In the genomic region with DNA sequence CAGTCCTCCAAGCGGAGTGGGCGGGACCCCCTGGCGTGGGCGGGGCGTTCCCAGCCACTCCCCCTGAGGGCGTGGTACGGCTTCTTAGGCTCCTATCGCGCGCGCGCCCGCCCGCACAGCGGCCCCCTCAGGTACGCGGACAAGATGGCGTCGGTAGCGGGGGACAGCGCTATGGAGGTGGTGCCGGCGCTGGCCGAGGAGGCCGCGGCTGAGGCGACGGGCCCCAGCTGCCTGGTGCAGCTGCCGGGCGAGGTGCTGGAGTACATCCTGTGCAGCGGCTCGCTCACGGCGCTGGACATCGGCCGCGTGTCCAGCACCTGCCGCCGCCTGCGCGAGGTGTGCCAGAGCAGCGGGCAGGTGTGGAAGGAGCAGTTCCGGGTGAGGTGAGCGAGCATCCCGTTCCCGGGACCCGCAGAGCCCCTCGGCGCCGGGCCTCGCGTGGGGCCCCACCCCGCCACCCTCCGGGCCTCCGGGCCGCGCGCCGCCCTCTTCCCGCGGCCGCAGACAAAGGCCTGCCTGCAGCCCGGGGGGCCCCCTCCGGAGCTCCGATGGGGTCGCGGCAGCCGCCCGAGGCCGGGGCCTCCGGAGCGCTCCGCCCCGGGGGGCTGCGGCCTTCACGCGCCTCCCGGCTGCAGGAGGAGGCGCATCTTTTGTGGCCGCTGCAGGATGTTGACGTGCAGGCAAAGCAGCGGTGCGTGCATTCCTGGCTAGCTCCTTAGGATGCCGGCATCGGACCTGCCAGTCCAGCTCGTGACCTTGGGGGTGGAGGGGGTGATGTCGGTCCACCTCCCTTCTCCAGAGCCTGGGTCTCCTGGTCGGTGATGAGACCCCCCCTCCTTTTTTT, we compare ENCODE assay signal across 8 mouse cellular contexts. TPM values are rescaled to one million over a fixed set of nuclear protein-coding genes. Genes with fewer than 3 reads are reported as not detected.
DNase-seq lines count a peak whose midpoint lies in the region; ATAC-seq and TF ChIP-seq lines count a peak whose summit lies in the region.

A gene (plus strand): TSS at position 74 of the 844 bp plus-strand sequence.

- peaks cover 20% of the 10 kb centered on the region for H3K36me3 ChIP-seq in embryonic facial prominence, embryonic 15.5 days
- peaks cover 27% of the 10 kb centered on the region for H3K36me3 ChIP-seq in kidney, embryonic 14.5 days (ENCODE audit: control insufficient read depth, insufficient read depth, low read length)
- H3K36me3 ChIP-seq in limb, embryonic 15.5 days: peaks cover 22% of the 10 kb centered on the region

- H3K27me3 ChIP-seq in embryonic facial prominence, embryonic 15.5 days: no peaks in the 10 kb centered on the region
- no peaks in the 10 kb centered on the region for H3K27me3 ChIP-seq in kidney, embryonic 14.5 days (ENCODE audit: control insufficient read depth, insufficient read depth, low read length)
- no peaks in the 10 kb centered on the region for H3K27me3 ChIP-seq in limb, embryonic 15.5 days

- H3K9ac ChIP-seq in embryonic facial prominence, embryonic 15.5 days: peak within 1 kb of the TSS; percentile 95
- H3K9ac ChIP-seq in kidney, embryonic 14.5 days (ENCODE audit: low read depth, low read length): peak within 1 kb of the TSS; percentile 94
- H3K9ac ChIP-seq in limb, embryonic 15.5 days: peak within 1 kb of the TSS; percentile 81

- H3K4me3 ChIP-seq in bone marrow, adult 2 months (replicated peaks; ENCODE audit: control insufficient read depth, low read depth, low read length): peak within 1 kb of the TSS; percentile 73
- peak within 1 kb of the TSS; percentile 99 for H3K4me3 ChIP-seq in embryonic facial prominence, embryonic 15.5 days (replicated peaks)
- peak within 1 kb of the TSS; percentile 98 for H3K4me3 ChIP-seq in kidney, embryonic 14.5 days (ENCODE audit: low read length)
- H3K4me3 ChIP-seq in limb, embryonic 15.5 days: peak within 1 kb of the TSS; percentile 100

- no peaks in the 10 kb centered on the region for H3K9me3 ChIP-seq in embryonic facial prominence, embryonic 15.5 days (replicated peaks)
- no peaks in the 10 kb centered on the region for H3K9me3 ChIP-seq in kidney, embryonic 14.5 days (ENCODE audit: control insufficient read depth, low read length)
- no peaks in the 10 kb centered on the region for H3K9me3 ChIP-seq in limb, embryonic 15.5 days

- peak; percentile 93 for ATAC-seq in embryonic facial prominence, embryonic 15.5 days (ENCODE audit: insufficient number of reproducible peaks, low FRiP score, low TSS enrichment, low read depth)
- peak; percentile 93 for ATAC-seq in kidney, embryonic 14.5 days (ENCODE audit: low FRiP score, low TSS enrichment)
- peak; percentile 85 for ATAC-seq in limb, embryonic 15.5 days (ENCODE audit: insufficient number of reproducible peaks, low FRiP score, low TSS enrichment, low read depth)

- H3K27ac ChIP-seq in bone marrow, adult 2 months (ENCODE audit: control insufficient read depth, insufficient read depth, low read depth, low read length, poor library complexity): no peak within 1 kb of the TSS
- H3K27ac ChIP-seq in embryonic facial prominence, embryonic 15.5 days (replicated peaks): peak within 1 kb of the TSS; percentile 82
- peak within 1 kb of the TSS; percentile 79; the same call in 1 of the 2 replicates for H3K27ac ChIP-seq in kidney, embryonic 14.5 days (ENCODE audit: low read depth, low read length)
- peak within 1 kb of the TSS; percentile 77 for H3K27ac ChIP-seq in limb, embryonic 15.5 days

- peaks cover 2% of the 10 kb centered on the region; the same call in 1 of the 2 replicates for H3K4me1 ChIP-seq in bone marrow, adult 2 months (ENCODE audit: control insufficient read depth, insufficient read depth, low read length)
- peaks cover 16% of the 10 kb centered on the region for H3K4me1 ChIP-seq in embryonic facial prominence, embryonic 15.5 days
- peaks cover 15% of the 10 kb centered on the region for H3K4me1 ChIP-seq in kidney, embryonic 14.5 days (ENCODE audit: control insufficient read depth, insufficient read depth, low read length)
- peaks cover 23% of the 10 kb centered on the region for H3K4me1 ChIP-seq in limb, embryonic 15.5 days

- TF ChIP-seq POLR2A in bone marrow, adult 2 months (IDR thresholded peaks at IDR 0.05; ENCODE audit: borderline replicate concordance, control insufficient read depth, low read depth, low read length): peak; percentile 39; the same call in 1 of the 2 replicates

- TF ChIP-seq CTCF in bone marrow, adult 2 months (IDR thresholded peaks at IDR 0.05; ENCODE audit: control insufficient read depth, insufficient read depth, low read length): no peak

- WGBS in bone marrow, adult 2 months: under 1% methylated on average over 88 of the region's 88 CpGs
- WGBS in embryonic facial prominence, embryonic 15.5 days: under 1% methylated on average over 83 of the region's 88 CpGs
- WGBS in kidney, embryonic 14.5 days: 1% methylated on average over 66 of the region's 88 CpGs
- under 1% methylated on average over 83 of the region's 88 CpGs for WGBS in limb, embryonic 15.5 days

- H3K4me2 ChIP-seq in embryonic facial prominence, embryonic 15.5 days (replicated peaks): peak within 1 kb of the TSS; percentile 77
- H3K4me2 ChIP-seq in kidney, embryonic 14.5 days (replicated peaks; ENCODE audit: low read depth, low read length): peak within 1 kb of the TSS; percentile 85
- H3K4me2 ChIP-seq in limb, embryonic 15.5 days: peak within 1 kb of the TSS; percentile 68

- peak; percentile 91 for DNase-seq in 416B (ENCODE audit: low read depth)
- DNase-seq in heart, adult 9 months (ENCODE audit: low spot score in 2 of 2): peak; percentile 96 to 98
- peak; percentile 47 to 70 for DNase-seq in monocyte, adult 2 months (ENCODE audit: low read depth in 1 of 2, low spot score in 2 of 2)
- peak; percentile 86 to 89 for DNase-seq in spleen, postnatal 36 days (ENCODE audit: low spot score in 2 of 2)

RNA-seq across cellular contexts. Expression of the gene that starts here (rescaled TPM):
- 2.2 and 5.8 TPM in 2 replicates for polyA plus RNA-seq in bone marrow, adult 2 months (2011; ENCODE audit: insufficient read depth, insufficient read length, low replicate concordance, missing spikeins)
- polyA plus RNA-seq in embryonic facial prominence, embryonic 15.5 days (2015; fragmentation: Nextera tagmentation; extraction: Ambion mirVana): 55.1 and 55.3 TPM in 2 replicates
- 38.4 and 82.9 TPM in 2 replicates for polyA plus RNA-seq in kidney, embryonic 14.5 days (2014; fragmentation: Nextera tagmentation; extraction: Ambion mirVana)
- 48.5 and 49.2 TPM in 2 replicates for polyA plus RNA-seq in limb, embryonic 15.5 days (2015; fragmentation: Nextera tagmentation; extraction: Ambion mirVana)
